23 mouse cellular contexts compared by ENCODE assay signal in genomic region chr4:52946665-52947064, GRCm38 (mm10). TPM values are rescaled to one million over a fixed set of nuclear protein-coding genes. Genes with fewer than 3 reads are reported as not detected.
"Had no signal": no experiment of that assay in that cellular context is flagged by ENCODE, and none has a peak within 500 bp of the region (broad histone marks: within the 10 kb centered on the region; RNA-seq: fewer than 3 reads in every experiment).

No protein-coding gene starts in this region.

- H3K4me3 ChIP-seq: neural tube, embryonic 15.5 days; stomach, embryonic 15.5 days had no signal

- H3K9me3 ChIP-seq: neural tube, embryonic 15.5 days; stomach, embryonic 15.5 days had no signal

- H3K27ac ChIP-seq: neural tube, embryonic 15.5 days; stomach, embryonic 15.5 days; stomach, postnatal 0 days had no signal

- DNase-seq: retina, postnatal 1 day; right cerebral cortex, adult 18-20 months; right cerebral cortex, postnatal 14 days; right cerebral cortex, postnatal 25 days; right cerebral cortex, postnatal 4 days; spleen, adult 18-20 months; thymus, adult 18-20 months; thymus, adult 2 months; thymus, postnatal 14 days; thymus, postnatal 25 days; thymus, postnatal 36 days; thymus, postnatal 4 days had no signal

- H3K36me3 ChIP-seq: neural tube, embryonic 15.5 days; stomach, embryonic 15.5 days had no signal

- H3K9ac ChIP-seq: neural tube, embryonic 15.5 days; stomach, embryonic 15.5 days had no signal

- H3K4me2 ChIP-seq: neural tube, embryonic 15.5 days; stomach, embryonic 15.5 days had no signal

- H3K27me3 ChIP-seq: neural tube, embryonic 15.5 days; stomach, embryonic 15.5 days had no signal

- H3K4me1 ChIP-seq: neural tube, embryonic 15.5 days; stomach, embryonic 15.5 days had no signal

RNA-seq across cellular contexts. Expression of gene Olfr270, which starts 17.7 kb away (rescaled TPM):
- polyA plus RNA-seq: neural tube, embryonic 14.5 days; neural tube, embryonic 15.5 days; small intestine, adult 2 months; spleen, adult 2 months; stomach, embryonic 14.5 days; stomach, embryonic 15.5 days; stomach, embryonic 16.5 days; stomach, postnatal 0 days; testis, adult 2 months; thymus, adult 2 months; thymus, postnatal 0 days; urinary bladder, adult 2 months had no signal

RNA-seq across cellular contexts. Expression of gene Olfr272, which starts 27.7 kb away (rescaled TPM):
- polyA plus RNA-seq: neural tube, embryonic 14.5 days; neural tube, embryonic 15.5 days; small intestine, adult 2 months; spleen, adult 2 months; stomach, embryonic 14.5 days; stomach, embryonic 15.5 days; stomach, embryonic 16.5 days; stomach, postnatal 0 days; testis, adult 2 months; thymus, adult 2 months; thymus, postnatal 0 days; urinary bladder, adult 2 months had no signal

RNA-seq across cellular contexts. Expression of gene Nipsnap3a, which starts 42.4 kb away (rescaled TPM):
- polyA plus RNA-seq: neural tube, embryonic 14.5 days; neural tube, embryonic 15.5 days; small intestine, adult 2 months; spleen, adult 2 months; stomach, embryonic 14.5 days; stomach, embryonic 15.5 days; stomach, embryonic 16.5 days; stomach, postnatal 0 days; thymus, adult 2 months; thymus, postnatal 0 days; urinary bladder, adult 2 months had no signal
